Mouse (Mus musculus) gonadal fat pad, adult 2 months (tissue): ENCODE results near the gene Zfp605. TPM values are rescaled to one million over a fixed set of nuclear protein-coding genes. Genes with fewer than 3 reads are reported as not detected.
"Not testable (repeated sequence)": the region's sequence is repeated elsewhere in the genome, so short reads cannot be mapped to it uniquely, and the experiment has no call there.

Experiments
- DNase-seq: peaks from one replicate; pipeline ENCODE4 v3.0.0-alpha.2; 2012; ENCODE audit warnings: low read depth
- polyA plus RNA-seq: library from polyadenylated mRNA; depleted of rRNA; stranded (reverse); fragments of >200 nt; gene quantifications from 2 replicates; pipeline ENCODE4 v1.2.3, GENCODE M21; 2012; rRNA removed

Zfp605 gene
- polyA plus RNA-seq, 1 experiment = 1.9 TPM

DNA sequence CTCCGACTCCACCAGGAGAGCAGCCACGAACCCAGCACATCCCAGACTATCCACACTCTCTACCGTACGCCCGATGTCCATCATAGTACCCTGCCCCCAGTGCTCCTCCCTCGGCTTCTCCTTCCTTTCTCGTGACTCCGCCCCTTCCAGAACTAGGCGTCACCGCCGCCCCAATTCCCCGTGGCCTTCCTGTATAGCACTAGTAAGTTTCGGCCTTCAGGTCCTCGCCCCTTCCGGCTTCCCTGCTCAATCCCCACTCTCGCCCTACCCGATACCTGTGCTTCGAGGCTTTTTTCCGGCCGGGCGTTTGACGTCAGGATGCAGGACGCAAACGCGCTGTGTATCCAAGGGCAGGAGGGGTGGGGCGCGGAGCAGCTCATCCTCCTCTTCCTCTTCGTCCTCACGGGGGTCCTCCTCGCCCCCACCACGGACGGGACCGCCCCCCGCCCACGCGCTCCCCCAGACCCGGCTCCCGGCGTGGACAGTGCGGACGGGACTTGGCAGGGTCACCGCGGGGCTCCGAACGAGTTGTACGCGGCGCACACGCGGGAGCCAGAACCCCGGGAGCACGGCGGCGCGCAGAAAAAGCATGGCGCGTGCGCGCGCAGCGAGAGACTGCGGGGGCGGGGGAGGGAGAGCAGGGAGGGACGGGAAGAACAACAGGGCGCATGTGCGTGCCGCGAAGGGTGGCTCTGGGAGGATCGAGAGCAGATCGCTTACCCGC, 2.1 kb upstream of the Zfp605 start, which contains the start of gene Gtpbp6:
Gene Gtpbp6 (minus strand): TSS at position 617 of the 724 bp plus-strand sequence.
- DNase-seq = no peak

DNA sequence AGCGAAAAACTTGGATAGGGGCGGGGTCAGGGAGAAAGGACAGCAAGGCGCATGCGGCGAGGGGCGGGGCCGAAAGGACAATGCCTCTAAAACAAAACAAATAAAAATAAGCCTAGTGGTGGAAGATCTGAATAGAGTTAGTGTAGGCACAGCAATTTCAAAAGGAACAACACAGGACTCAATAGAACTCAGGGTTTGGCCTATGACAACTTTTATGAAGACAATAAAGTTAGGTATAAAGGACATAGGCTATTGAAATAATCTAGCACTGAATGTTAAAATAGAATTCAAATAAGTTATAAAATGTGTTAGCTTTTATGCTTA, 1.6 kb upstream of the Zfp605 start:
- DNase-seq = no peak

DNA sequence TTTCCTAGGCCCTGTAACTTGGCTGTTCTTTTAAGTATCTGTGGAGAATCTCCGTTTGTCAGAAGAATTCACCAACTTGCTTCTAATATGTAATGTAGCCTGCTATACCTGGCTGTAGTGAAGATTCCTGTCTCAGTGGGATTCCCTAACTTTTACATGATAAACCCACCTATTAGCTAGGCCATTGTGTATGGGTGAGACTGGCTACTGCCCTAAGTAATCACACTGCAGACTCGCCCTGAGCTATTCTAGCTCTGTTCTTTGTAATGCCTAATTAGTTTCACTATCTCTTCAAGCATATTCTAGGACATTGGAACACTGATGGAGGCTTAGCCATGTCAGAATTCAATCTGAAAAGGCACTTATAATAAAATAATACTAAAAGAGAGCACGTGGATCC, 12.5 kb downstream of the Zfp605 start:
- DNase-seq = not testable (repeated sequence)

DNA sequence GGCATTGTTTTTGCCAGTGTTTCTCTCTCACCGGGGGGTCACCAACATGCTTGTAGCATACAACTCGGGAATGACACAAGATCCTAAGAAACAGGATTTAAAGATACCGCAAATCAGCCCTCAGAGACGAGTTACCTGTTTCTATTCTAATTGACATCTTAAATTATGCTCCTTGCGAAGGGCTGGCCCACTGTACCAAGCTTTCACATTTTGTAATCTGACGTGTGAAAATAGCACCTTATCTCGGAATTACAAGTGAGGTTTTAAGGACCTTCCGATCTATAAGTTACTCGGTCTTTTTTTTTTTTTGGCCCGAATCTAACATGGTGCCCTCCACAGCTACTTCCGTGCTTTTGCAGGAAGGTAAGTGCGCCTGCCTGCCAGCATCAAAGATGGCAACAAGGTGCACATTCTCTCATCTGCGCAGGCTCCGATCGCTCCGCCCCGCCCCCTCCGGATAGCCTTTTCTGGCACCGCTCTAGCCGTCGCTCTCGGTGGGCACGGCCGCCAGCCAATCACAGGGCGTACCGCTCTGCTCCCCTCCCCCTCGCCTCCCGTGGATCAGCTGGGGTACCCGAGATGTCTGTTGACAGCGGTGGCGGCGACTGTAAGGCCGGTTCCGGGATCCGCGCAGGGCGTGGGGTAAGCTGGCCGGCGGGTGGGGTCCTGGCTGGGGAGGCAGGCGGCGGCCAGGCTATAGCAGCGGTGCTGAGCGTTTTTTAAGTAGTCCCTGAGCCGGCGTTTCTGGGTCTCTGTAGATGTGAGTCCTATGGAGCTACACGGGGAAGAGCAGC, 25.6 kb downstream of the Zfp605 start, which contains the start of gene Chfr:
Gene Chfr (plus strand): TSS at position 550 of the 794 bp plus-strand sequence.
- DNase-seq = peak; percentile 78

DNA sequence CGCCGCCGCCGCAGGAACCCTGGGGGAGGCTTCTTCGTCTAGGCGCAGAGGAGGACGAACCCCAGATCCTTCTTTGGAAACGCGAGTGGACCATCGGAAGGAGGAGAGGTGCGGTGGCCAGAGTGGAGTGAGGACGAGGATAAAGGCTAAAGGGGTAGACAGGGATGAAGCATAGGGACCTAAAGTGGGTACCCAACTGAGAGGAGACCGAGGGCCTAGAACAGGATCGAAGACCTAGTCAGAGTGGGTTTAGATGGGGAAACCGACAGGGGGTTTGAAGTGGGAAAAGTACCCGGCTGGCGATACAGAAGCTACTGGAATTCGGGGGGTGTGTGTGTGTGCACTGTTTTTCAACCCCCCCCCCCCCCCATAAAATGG, 26.2 kb downstream of the Zfp605 start:
- no peak for DNase-seq

DNA sequence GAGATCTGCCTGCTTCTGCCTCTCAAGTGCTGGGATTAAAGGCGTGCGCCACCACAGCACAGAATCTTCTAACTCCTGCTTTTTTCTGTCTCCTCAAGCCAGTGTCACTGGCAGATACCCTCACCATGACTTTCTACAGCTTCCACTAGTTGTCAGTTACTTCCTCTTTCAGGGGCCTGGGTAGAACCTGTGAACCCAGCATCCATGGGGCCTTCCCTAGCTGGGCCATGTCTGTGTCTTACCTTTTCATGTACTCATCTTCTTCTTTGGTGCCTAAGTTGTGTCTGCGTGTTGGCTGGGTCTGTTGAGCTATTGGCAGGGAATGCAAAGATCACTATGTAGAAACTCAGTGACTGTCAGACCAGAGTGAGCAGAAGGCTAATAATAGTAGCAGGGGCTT, 27.9 kb downstream of the Zfp605 start:
- DNase-seq = no peak

DNA sequence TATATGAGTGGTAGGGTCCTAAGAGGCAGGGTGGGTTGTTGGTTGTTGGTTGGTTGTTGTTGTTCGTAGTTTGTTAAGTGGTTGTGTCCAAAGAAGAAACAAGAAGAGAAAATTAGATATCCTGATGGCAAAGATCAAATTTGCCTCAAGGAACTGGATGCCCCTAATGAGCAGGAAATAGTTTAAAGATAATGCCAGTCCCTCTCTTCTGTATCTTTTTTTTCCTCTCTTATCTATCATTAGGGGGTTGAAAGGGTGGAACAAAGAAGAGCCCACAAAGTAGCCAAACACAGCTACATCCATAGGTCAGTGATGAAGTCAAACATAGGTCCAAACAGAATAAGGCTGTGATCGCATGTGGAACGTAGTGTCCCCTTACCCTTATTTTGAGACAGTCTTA, 29.4 kb downstream of the Zfp605 start:
- no peak for DNase-seq

DNA sequence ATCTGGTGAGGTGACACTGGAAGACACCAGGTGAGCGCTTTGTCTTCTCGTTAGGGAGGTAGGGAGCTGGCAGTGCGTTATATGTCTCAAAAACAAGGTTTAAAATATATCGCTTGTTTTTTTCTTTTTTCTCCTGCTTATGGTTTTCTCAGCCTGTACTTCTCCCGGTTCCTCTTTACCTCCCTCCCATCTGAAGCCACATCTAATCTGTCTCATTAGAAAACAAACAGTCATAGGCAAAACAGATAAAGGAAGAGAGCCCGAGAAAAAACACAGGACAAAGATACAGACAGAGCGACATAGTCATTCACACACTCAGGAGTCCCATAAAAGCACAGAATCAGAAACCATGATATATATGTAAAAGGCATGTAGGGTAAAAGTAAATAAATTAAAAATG, 30.5 kb downstream of the Zfp605 start:
- DNase-seq = no peak

DNA sequence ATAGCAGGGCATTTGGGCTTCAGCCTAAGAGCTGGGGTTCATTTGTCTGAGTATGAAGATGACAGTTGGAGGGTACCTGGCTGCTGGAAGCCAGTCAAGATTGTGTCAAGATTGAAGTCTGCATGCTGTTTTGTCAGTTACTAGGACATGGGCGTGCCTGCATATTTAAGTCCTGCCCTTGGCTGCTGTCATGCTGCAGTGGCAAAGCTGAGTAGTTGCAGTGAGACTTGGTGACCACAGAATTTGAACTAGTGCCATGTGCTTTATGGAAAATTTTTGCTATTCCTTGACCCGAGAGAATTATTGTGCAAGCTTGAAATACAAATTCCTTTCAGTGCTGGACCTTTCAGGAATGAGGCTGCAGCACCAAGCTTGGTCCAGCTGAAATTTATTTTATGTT, 32.4 kb downstream of the Zfp605 start:
- DNase-seq = no peak

DNA sequence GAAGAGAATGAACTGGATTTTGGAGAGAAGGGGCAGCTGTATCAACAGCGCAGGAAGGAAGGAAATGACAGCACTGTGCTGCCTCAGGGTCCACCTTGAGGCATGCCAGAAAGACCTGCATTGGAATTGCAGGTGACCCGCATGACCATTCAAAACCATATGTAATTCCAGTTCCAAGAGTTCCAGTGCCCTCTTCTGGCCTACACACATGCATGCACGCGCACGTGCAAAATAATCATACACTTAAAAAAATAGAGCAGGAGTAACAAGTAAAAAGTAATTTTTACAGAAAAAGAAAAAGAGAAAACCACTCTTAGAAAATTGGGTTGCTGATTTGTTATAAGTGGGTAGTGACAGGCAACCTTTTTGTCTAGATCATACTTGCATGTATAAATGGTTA, 33.1 kb downstream of the Zfp605 start:
- DNase-seq = no peak

DNA sequence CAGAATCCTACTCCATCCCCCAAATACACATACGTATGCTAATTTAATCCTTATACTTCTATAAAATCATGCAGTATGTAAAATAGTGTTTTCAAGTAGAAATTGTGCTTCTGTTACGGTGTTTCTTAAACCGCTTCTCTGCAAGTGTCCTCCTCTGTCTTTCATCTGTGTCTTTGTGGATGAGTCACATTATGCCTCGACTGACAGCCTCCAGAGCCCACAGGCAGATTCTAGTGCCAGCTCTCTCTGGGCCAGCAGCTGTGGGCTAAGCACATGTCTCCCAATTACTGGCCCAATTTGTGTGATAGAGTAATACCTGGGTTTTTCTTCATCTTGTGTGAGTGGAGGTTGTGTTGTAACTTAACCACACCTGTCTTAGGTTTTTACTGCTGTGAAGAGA, 59.5 kb downstream of the Zfp605 start:
- DNase-seq = no peak

DNA sequence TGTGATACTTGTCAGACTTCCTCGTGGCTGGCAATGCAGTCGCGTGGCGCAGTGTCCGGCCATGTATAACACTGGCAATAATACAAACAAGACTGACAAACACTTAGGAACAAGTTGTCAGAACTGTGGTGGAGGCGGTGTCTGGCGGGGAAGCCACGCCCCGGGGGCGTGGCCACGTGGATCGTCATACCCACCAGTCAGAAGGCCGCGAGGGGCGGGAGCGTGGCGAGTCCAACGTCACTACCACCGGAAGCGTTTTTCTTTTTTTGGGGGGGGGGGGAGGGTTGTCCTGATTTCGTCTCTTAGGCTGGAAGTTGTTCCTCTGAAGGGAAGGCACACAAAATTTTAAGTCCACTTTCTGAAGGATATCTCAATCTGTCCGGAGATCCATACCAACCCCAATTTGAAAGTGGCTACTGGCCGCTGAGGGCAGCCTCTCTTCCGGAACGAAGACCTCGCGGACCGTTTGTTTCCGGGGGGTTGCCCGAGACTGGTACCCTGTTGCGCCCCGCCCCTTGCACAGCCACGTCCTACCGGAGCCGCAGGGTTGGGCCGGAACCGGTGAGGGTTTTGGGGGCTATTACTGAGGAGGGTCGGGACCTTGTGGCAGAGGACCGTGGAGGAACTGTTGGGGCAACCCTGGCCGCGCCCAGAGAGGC, 66.6 kb downstream of the Zfp605 start, which contains the start of gene Golga3:
Gene Golga3 (plus strand): TSS at position 340 of the 659 bp plus-strand sequence.
- DNase-seq = peak; percentile 41

DNA sequence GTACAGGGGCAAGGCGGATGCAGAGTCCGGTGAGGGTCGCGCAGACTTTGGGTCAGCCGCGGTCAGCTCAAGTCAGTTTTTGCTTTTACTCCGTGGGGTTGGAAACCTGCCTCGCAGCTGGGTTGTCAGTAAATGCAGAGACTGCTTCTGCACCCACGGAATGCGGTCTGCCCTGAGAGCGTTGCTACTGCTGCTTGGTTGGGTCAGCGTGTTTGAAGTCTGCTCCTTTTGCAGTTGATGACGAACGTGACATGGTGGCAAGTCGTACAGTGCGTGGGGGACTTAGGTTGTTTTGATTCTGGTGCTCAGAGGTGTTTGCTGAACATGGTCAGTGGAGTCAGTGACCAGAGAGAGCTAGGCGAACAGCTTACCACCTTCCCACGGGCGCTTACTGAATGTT, 67.1 kb downstream of the Zfp605 start:
- DNase-seq = no peak

DNA sequence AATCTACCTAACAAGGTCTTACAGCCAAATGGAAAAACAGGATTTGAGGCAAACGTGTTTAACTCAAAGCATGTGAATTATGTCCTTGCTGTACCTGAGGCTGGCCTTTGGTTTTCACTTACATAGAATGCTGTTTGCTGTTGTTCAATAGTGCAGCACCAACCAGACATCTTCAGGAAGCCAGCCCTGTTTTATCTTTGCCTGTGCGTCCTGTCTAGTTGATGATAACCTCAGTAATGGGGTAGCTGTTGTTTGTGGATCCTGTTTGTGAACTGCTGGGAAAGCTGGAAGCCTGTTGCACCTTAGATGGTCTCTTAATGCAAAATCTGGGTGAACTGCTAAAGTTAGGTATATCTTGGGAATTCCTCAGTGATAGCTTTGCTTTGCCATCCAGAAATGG, 68.7 kb downstream of the Zfp605 start:
- no peak for DNase-seq

Other genes with a start within 250 kb of the Zfp605 start
- gene Gm15446, start 186.7 kb upstream of the Zfp605 start, polyA plus RNA-seq = 1.7 and 2.3 TPM in 2 replicates
- gene Zfp932, start 113.6 kb upstream of the Zfp605 start, polyA plus RNA-seq = 8.7 and 10.1 TPM in 2 replicates
- gene Gm17655, start 37.6 kb upstream of the Zfp605 start, polyA plus RNA-seq = 0.15 TPM in 2 replicates
- gene Gm35315, start 15.7 kb upstream of the Zfp605 start, polyA plus RNA-seq = 0.08 and 0.18 TPM in 2 replicates
- 5.1 and 5.5 TPM in 2 replicates for gene Plcxd1, start 10.1 kb upstream of the Zfp605 start, polyA plus RNA-seq
- gene Gtpbp6, start 1.9 kb upstream of the Zfp605 start, polyA plus RNA-seq = 65.3 and 74.9 TPM in 2 replicates
- 42.0 and 46.5 TPM in 2 replicates for gene Chfr, start 25.8 kb downstream of the Zfp605 start, polyA plus RNA-seq
- 14.3 and 15.1 TPM in 2 replicates for gene Golga3, start 66.6 kb downstream of the Zfp605 start, polyA plus RNA-seq
- 11.2 and 11.7 TPM in 2 replicates for gene Ankle2, start 120.9 kb downstream of the Zfp605 start, polyA plus RNA-seq
- gene Pgam5, start 159.8 kb downstream of the Zfp605 start, polyA plus RNA-seq = 21.6 and 26.3 TPM in 2 replicates
- gene Pxmp2, start 176.1 kb downstream of the Zfp605 start, polyA plus RNA-seq = 24.1 and 28.5 TPM in 2 replicates
- gene Pole, start 176.2 kb downstream of the Zfp605 start, polyA plus RNA-seq = 4.3 and 4.5 TPM in 2 replicates
- 62.2 and 62.9 TPM in 2 replicates for gene P2rx2, start 233.1 kb downstream of the Zfp605 start, polyA plus RNA-seq
- gene Lrcol1, start 234.6 kb downstream of the Zfp605 start, polyA plus RNA-seq = 265 and 353 TPM in 2 replicates